Mouse (Mus musculus): ENCODE data around the gene Prickle4. TPM values are rescaled to one million over a fixed set of nuclear protein-coding genes. Genes with fewer than 3 reads are reported as not detected.
A peak's percentile ranks its signal among the peaks of the same experiment; 100 is the strongest.

The Prickle4 gene
- polyA plus RNA-seq, 1 experiment from 2014 or later: 1.0 TPM

- H3K4me3 ChIP-seq (replicated peaks; ENCODE audit: low read length): no peak overlapping the region
- no peak for ATAC-seq (ENCODE audit: insufficient read depth, low FRiP score)
- no peak overlapping the region for H3K4me2 ChIP-seq (ENCODE audit: low read depth, low read length)
- no peak overlapping the region for H3K9ac ChIP-seq (ENCODE audit: low read length)
- 86% methylated on average over 10 of the region's 10 CpGs for WGBS
- H3K27me3 ChIP-seq (ENCODE audit: control insufficient read depth, insufficient read depth, low read length): no peaks in the 10 kb centered on the region
- H3K9me3 ChIP-seq (replicated peaks; ENCODE audit: control insufficient read depth, low read length): no peaks in the 10 kb centered on the region
- no peaks in the 10 kb centered on the region for H3K36me3 ChIP-seq (ENCODE audit: control insufficient read depth, insufficient read depth, low read length)
- H3K27ac ChIP-seq (ENCODE audit: low read length): no peak overlapping the region
- H3K4me1 ChIP-seq (ENCODE audit: control insufficient read depth, insufficient read depth, low read length): peaks cover 13% of the 10 kb centered on the region
Observed at GRCm38 (mm10) chr17:47698156-47698555, 3.6 kb upstream of the Prickle4 start.

GRCm38 (mm10) chr17:47695337-47695710 lies 788 bp upstream of the Prickle4 start:
- peak overlapping the region; percentile 77 for H3K4me3 ChIP-seq (replicated peaks; ENCODE audit: low read length)
- H3K9ac ChIP-seq (ENCODE audit: low read length): peak overlapping the region; percentile 90
- no peak; the same call in 1 of the 2 replicates for ATAC-seq (ENCODE audit: insufficient read depth, low FRiP score)
- H3K36me3 ChIP-seq (ENCODE audit: control insufficient read depth, insufficient read depth, low read length): no peaks in the 10 kb centered on the region
- no peaks in the 10 kb centered on the region for H3K9me3 ChIP-seq (replicated peaks; ENCODE audit: control insufficient read depth, low read length)
- peaks cover 13% of the 10 kb centered on the region for H3K4me1 ChIP-seq (ENCODE audit: control insufficient read depth, insufficient read depth, low read length)
- 0% methylated on average over 22 of the region's 23 CpGs for WGBS
- H3K27ac ChIP-seq (ENCODE audit: low read length): no peak overlapping the region
- H3K4me2 ChIP-seq (ENCODE audit: low read depth, low read length): peak overlapping the region; percentile 97
- H3K27me3 ChIP-seq (ENCODE audit: control insufficient read depth, insufficient read depth, low read length): no peaks in the 10 kb centered on the region

- Histone ChIP-seq H3K9ac (ENCODE audit: low read length) (peak within 1 kb of the TSS; percentile 90), H3K4me1 (ENCODE audit: control insufficient read depth, insufficient read depth, low read length) (peaks cover 19% of the 10 kb centered on the region), H3K36me3 (ENCODE audit: control insufficient read depth, insufficient read depth, low read length) (no peaks in the 10 kb centered on the region), H3K27me3 (ENCODE audit: control insufficient read depth, insufficient read depth, low read length) (no peaks in the 10 kb centered on the region), H3K4me2 (ENCODE audit: low read depth, low read length) (peak within 1 kb of the TSS; percentile 97), H3K9me3 (replicated peaks; ENCODE audit: control insufficient read depth, low read length) (no peaks in the 10 kb centered on the region), H3K4me3 (replicated peaks; ENCODE audit: low read length) (peak within 1 kb of the TSS; percentile 77), H3K27ac (ENCODE audit: low read length) (peak within 1 kb of the TSS; percentile 64)
- WGBS: 0% methylated on average over 3 of the region's 3 CpGs
- no peak for ATAC-seq (ENCODE audit: insufficient read depth, low FRiP score)
Observed at GRCm38 (mm10) chr17:47694442-47694502, 264 bp downstream of the Prickle4 start, which contains the start of gene Gm21981. TSS of gene Gm21981 (minus strand) at chr17:47694455.

- Histone ChIP-seq H3K9me3 (replicated peaks; ENCODE audit: control insufficient read depth, low read length) (no peaks in the 10 kb centered on the region), H3K9ac (ENCODE audit: low read length) (peak overlapping the region; percentile 90), H3K4me1 (ENCODE audit: control insufficient read depth, insufficient read depth, low read length) (peaks cover 21% of the 10 kb centered on the region), H3K4me3 (replicated peaks; ENCODE audit: low read length) (peak overlapping the region; percentile 77), H3K4me2 (ENCODE audit: low read depth, low read length) (peak overlapping the region; percentile 97), H3K27ac (ENCODE audit: low read length) (no peak overlapping the region; the same call in 1 of the 2 replicates), H3K36me3 (ENCODE audit: control insufficient read depth, insufficient read depth, low read length) (no peaks in the 10 kb centered on the region), H3K27me3 (ENCODE audit: control insufficient read depth, insufficient read depth, low read length) (no peaks in the 10 kb centered on the region)
- peak; percentile 4; the same call in 1 of the 2 replicates for ATAC-seq (ENCODE audit: insufficient read depth, low FRiP score)
- 39% methylated on average over 13 of the region's 13 CpGs for whole genome bisulfite sequencing
Observed at GRCm38 (mm10) chr17:47693671-47694441, 680 bp downstream of the Prickle4 start.

GRCm38 (mm10) chr17:47691650-47692049 lies 2.9 kb downstream of the Prickle4 start:
- 89% methylated on average over 3 of the region's 3 CpGs for WGBS
- Histone ChIP-seq H3K4me3 (replicated peaks; ENCODE audit: low read length) (no peak overlapping the region), H3K9ac (ENCODE audit: low read length) (no peak overlapping the region), H3K4me2 (ENCODE audit: low read depth, low read length) (no peak overlapping the region), H3K27ac (ENCODE audit: low read length) (no peak overlapping the region), H3K36me3 (ENCODE audit: control insufficient read depth, insufficient read depth, low read length) (no peaks in the 10 kb centered on the region), H3K4me1 (ENCODE audit: control insufficient read depth, insufficient read depth, low read length) (peaks cover 28% of the 10 kb centered on the region), H3K27me3 (ENCODE audit: control insufficient read depth, insufficient read depth, low read length) (no peaks in the 10 kb centered on the region), H3K9me3 (replicated peaks; ENCODE audit: control insufficient read depth, low read length) (no peaks in the 10 kb centered on the region)
- ATAC-seq (ENCODE audit: insufficient read depth, low FRiP score): no peak

GRCm38 (mm10) chr17:47689894-47690293 lies 4.6 kb downstream of the Prickle4 start:
- Histone ChIP-seq H3K4me2 (ENCODE audit: low read depth, low read length) (no peak overlapping the region), H3K27me3 (ENCODE audit: control insufficient read depth, insufficient read depth, low read length) (no peaks in the 10 kb centered on the region), H3K4me3 (replicated peaks; ENCODE audit: low read length) (no peak overlapping the region), H3K27ac (ENCODE audit: low read length) (no peak overlapping the region), H3K36me3 (ENCODE audit: control insufficient read depth, insufficient read depth, low read length) (no peaks in the 10 kb centered on the region), H3K9me3 (replicated peaks; ENCODE audit: control insufficient read depth, low read length) (no peaks in the 10 kb centered on the region), H3K9ac (ENCODE audit: low read length) (0 out of 2 replicates have a peak overlapping the region, but pooled peaks have one; percentile 90), H3K4me1 (ENCODE audit: control insufficient read depth, insufficient read depth, low read length) (peaks cover 27% of the 10 kb centered on the region; the same call in 1 of the 2 replicates)
- WGBS: 76% methylated on average over 8 of the region's 8 CpGs
- ATAC-seq (ENCODE audit: insufficient read depth, low FRiP score): no peak

- H3K27ac ChIP-seq (ENCODE audit: low read length): peak within 1 kb of the TSS; percentile 87
- H3K9me3 ChIP-seq (replicated peaks; ENCODE audit: control insufficient read depth, low read length): no peaks in the 10 kb centered on the region
- H3K4me3 ChIP-seq (replicated peaks; ENCODE audit: low read length): peak within 1 kb of the TSS; percentile 92
- peak within 1 kb of the TSS; percentile 91 for H3K9ac ChIP-seq (ENCODE audit: low read length)
- peak within 1 kb of the TSS; percentile 99 for H3K4me2 ChIP-seq (ENCODE audit: low read depth, low read length)
- WGBS: 2% methylated on average over 58 of the region's 58 CpGs
- H3K36me3 ChIP-seq (ENCODE audit: control insufficient read depth, insufficient read depth, low read length): no peaks in the 10 kb centered on the region
- peaks cover 22% of the 10 kb centered on the region; the same call in 1 of the 2 replicates for H3K4me1 ChIP-seq (ENCODE audit: control insufficient read depth, insufficient read depth, low read length)
- ATAC-seq (ENCODE audit: insufficient read depth, low FRiP score): peak; percentile 71
- H3K27me3 ChIP-seq (ENCODE audit: control insufficient read depth, insufficient read depth, low read length): no peaks in the 10 kb centered on the region
Observed at GRCm38 (mm10) chr17:47688608-47689575, 5.6 kb downstream of the Prickle4 start, which contains the start of gene Frs3. TSS of gene Frs3 (plus strand) at chr17:47689030.

GRCm38 (mm10) chr17:47688344-47688607 lies 6.3 kb downstream of the Prickle4 start, which contains the start of gene Tomm6:
TSS of gene Tomm6 (minus strand) at chr17:47688386.
- Histone ChIP-seq H3K4me2 (ENCODE audit: low read depth, low read length) (peak within 1 kb of the TSS; percentile 99), H3K4me3 (replicated peaks; ENCODE audit: low read length) (peak within 1 kb of the TSS; percentile 92), H3K36me3 (ENCODE audit: control insufficient read depth, insufficient read depth, low read length) (no peaks in the 10 kb centered on the region), H3K4me1 (ENCODE audit: control insufficient read depth, insufficient read depth, low read length) (peaks cover 20% of the 10 kb centered on the region; the same call in 1 of the 2 replicates), H3K27ac (ENCODE audit: low read length) (peak within 1 kb of the TSS; percentile 87), H3K27me3 (ENCODE audit: control insufficient read depth, insufficient read depth, low read length) (no peaks in the 10 kb centered on the region), H3K9me3 (replicated peaks; ENCODE audit: control insufficient read depth, low read length) (no peaks in the 10 kb centered on the region), H3K9ac (ENCODE audit: low read length) (peak within 1 kb of the TSS; percentile 91)
- ATAC-seq (ENCODE audit: insufficient read depth, low FRiP score): no peak
- WGBS: 0% methylated on average over 9 of the region's 9 CpGs

All from stomach, embryonic 16.5 days (tissue).